Mouse (Mus musculus) cerebellum, postnatal 25 days (tissue): Measurements from ENCODE around the gene Rsph10b.
A peak's percentile ranks its signal among the peaks of the same experiment; 100 is the strongest.

Experiments used
- DNase-seq, 2 experiments: peaks; one replicate each; pipeline ENCODE4 v3.0.0; 2021; ENCODE audit warnings: mixed read lengths in 2 of 2

Rsph10b gene

DNA sequence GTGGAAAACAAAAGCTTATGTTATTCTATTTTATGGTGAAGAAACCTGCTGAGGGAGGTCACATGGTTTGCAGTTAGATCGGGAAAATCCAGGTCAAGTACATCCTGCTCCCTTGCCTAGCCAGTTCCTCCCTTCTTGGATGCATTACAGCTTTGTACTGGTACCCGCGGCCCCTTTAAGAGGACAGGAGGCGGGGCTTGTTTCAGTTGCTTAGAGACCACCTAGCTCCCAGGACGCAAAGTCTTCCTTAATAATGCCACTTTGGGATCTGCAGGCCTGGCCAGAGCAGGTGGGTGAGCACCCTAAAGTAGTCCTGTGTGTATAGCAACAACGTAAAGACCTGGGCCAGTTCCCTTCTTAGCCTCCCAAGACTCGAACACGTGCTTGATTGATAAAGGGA is at the start of gene Rsph10b:
Gene Rsph10b (plus strand): TSS at position 205 of the 400 bp plus-strand sequence.
- DNase-seq = peak in 1 of 2 experiments; percentile 18

GRCm38 (mm10) chr5:143885274-143885673 is 47.6 kb upstream of the Rsph10b start:
- DNase-seq = no peak

- DNase-seq = no peak
These were observed 42.1 kb upstream of the Rsph10b start for GRCm38 (mm10) chr5:143890741-143891140.

GRCm38 (mm10) chr5:143892255-143892886 is 40.5 kb upstream of the Rsph10b start:
- no peak for DNase-seq

- DNase-seq = no peak
These were observed 39.4 kb upstream of the Rsph10b start for GRCm38 (mm10) chr5:143893396-143893795.

DNA sequence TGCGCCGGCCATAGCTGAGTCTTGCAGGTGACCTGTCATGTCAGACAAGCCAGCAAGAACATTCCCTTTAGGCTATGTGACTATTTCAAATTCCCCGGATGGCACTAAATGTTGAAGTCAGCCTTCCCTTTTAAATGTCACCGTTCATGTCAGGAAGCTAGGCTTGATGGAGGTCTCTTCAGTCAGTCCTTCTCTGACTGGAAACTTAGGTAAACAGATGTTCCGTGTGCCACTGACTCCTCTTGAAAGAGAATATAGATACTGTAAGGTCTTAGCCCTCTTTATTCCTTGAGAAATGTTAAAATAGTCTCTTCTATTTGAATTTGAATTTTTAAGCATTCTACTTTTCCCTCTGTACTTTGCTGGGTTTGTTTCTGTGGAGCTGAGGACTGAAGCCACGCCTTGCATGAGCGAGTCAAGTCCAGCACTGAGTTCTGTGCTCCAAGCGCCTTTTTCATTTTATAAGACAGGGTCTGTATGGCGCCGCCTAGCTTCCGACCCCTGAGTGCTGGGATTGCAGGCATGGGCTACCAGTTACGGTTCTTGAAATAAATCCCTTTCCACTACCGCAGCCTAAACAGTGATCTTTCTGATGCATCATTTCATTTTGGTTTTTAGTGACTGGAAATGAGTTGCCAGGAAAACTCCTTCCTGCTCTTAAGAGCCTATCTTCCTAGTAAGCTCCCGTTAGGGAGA is 35.1 kb upstream of the Rsph10b start, which contains the start of gene Ankrd61:
Gene Ankrd61 (minus strand): TSS at position 51 of the 696 bp plus-strand sequence.
- no peak for DNase-seq

DNA sequence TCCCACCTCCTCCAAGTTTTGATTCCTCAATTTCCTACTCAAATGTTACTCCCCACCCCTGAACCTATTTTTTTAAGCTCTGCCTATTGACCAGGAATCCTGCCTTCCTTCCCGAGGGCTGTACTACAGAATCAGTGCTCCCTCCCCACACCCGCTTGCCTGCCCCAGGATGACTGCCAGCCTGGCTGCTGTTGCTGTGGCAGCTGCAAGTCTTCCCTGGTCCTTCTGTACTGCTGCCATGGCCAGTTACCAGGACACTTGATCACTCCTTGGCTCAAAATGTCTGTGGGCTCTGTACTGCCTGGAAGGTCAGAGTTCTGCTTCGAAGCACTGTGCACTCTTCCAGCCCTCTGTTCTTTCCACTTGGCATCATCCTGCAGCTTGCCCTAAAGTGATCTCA is 30.7 kb upstream of the Rsph10b start:
- peak in 1 of 2 experiments; percentile 25 for DNase-seq

DNA sequence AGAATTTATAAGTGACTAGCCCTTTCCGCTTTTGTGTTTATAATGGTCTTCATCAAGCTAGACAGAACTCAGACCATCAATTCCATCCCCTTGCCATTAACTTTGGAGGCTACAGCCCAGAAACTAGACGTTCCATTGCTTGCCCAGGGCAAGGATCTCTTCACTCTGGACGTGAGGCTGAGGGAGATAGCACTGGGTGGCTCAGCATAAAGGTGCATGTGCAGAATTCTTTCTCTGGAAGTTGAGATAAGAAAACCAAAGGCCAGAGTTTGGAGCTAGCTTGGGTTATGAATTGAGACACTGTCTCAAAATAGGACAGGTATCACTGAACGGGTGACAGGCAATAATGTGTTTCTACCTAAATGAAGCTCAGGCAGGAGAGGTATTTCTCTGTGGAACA is 29.0 kb upstream of the Rsph10b start:
- DNase-seq = no peak

- no peak for DNase-seq
These were observed 26.4 kb upstream of the Rsph10b start for GRCm38 (mm10) chr5:143906429-143906828.

GRCm38 (mm10) chr5:143908926-143909325 is 23.9 kb upstream of the Rsph10b start:
- no peak for DNase-seq

- peak; percentile 95 to 96 for DNase-seq
These were observed 23.1 kb upstream of the Rsph10b start, which contains the start of the genes Aimp2 and Pms2 for GRCm38 (mm10) chr5:143909417-143910400. Gene Aimp2 (minus strand): TSS chr5:143909847. Gene Pms2 (plus strand): TSS chr5:143909964.

DNA sequence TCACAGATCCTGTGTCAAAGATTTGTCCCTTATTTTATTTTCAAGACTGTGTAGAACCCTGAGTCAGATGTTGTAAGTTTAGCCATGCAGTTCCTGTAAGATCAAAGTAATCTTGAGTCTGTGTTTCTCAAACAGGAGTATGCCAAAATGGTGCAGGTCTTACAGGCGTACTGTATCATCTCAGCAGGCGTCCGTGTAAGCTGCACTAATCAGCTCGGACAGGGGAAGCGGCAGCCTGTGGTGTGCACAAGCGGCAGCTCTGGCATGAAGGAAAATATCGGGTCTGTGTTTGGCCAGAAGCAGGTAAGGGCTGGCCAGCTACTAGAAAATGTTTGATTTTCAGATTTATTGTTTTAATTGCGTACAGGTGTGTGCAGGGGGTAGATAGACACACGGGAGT is 16.6 kb upstream of the Rsph10b start:
- DNase-seq = peak in 1 of 2 experiments; percentile 29

- peak in 1 of 2 experiments; percentile 38 for DNase-seq
These were observed 15.4 kb upstream of the Rsph10b start for GRCm38 (mm10) chr5:143917418-143917817.

- no peak for DNase-seq
These were observed 14.7 kb upstream of the Rsph10b start for GRCm38 (mm10) chr5:143918120-143918519.

DNA sequence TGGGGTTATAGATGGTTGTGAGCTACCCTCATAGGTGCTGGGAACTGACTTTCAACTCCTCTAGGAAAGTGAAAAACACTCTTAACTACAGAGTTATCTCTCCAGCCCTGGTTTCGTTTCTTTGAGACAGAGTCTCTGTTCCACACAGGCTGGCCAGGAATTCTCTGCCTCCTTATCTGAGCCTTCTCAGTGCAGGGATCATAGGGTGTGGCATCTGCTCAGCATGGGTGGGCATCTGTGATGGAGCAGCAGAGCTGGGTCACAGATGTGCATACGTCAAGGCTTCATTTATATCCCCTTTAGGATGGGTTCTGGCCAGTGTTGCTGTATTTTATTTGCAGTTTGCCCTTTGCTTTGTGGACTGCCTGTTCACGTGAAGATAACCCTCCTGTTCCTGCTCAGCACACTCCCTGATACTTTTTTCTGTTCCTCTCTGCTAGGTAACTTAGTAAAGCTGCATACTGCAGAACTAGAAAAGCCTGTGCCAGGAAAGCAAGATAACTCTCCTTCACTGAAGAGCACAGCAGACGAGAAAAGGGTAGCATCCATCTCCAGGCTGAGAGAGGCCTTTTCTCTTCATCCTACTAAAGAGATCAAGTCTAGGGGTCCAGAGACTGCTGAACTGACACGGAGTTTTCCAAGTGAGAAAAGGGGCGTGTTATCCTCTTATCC is 7.9 kb upstream of the Rsph10b start:
- DNase-seq = no peak

GRCm38 (mm10) chr5:143927875-143928274 is 5.0 kb upstream of the Rsph10b start, which contains the start of gene Gm42421:
Gene Gm42421 (plus strand): TSS chr5:143928175.
- no peak for DNase-seq

GRCm38 (mm10) chr5:143929291-143929690 is 3.5 kb upstream of the Rsph10b start:
- DNase-seq = no peak

DNA sequence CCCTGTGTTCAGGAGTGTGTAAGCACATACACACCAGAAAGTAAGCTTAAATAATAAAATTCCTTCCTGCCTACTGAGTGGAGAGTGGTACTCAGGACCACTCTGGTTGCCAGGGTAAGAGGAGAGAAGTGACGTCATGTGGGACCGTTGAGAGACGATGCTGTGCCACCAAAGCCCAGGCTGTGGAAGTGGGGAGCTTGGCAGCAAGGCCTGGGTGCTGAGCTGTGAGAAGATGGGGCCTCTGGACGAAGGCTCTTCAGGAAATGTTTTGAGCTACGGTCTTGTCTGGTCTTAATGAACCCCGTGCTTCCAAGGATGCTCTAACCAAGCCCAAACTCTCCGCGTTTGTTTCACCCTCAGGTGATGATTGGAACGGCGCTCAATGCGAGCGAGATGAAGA is 2.2 kb upstream of the Rsph10b start:
- DNase-seq = no peak

- no peak for DNase-seq
These were observed 813 bp upstream of the Rsph10b start for GRCm38 (mm10) chr5:143931863-143932580.

- peak in 1 of 2 experiments; percentile 32 for DNase-seq
These were observed 579 bp downstream of the Rsph10b start for GRCm38 (mm10) chr5:143933414-143933813.

DNA sequence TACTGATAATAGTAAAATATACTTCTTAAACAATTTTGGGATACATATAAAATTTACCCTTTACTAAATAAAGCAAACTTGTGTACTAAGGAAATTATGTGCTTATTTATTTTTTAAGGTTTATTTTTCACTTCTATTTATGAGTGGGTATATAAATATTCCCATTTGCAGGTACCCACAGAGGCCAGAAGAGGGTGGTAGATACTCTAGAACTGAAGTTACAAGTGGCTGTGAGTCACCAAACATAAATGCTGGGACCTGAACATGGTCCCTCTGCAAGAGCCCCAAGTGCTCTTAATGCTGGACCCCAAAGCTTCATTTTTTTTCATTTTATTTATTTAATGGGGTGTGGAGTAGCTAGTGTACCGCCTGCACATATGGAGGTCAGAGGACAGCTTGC is 1.0 kb downstream of the Rsph10b start:
- no peak for DNase-seq

GRCm38 (mm10) chr5:143936156-143936555 is 3.3 kb downstream of the Rsph10b start:
- no peak for DNase-seq
